Mouse (Mus musculus) left cerebral cortex, postnatal 10 days (tissue): Measurements from ENCODE around the gene Neurod2. TPM values are rescaled to one million over a fixed set of nuclear protein-coding genes. Genes with fewer than 3 reads are reported as not detected.

Source experiments
- DNase-seq, 2 experiments: peaks; one replicate each; pipeline ENCODE4 v3.0.0; 2021 to 2022; ENCODE audit warnings: low spot score in 2 of 2, mixed read lengths in 1 of 2; ENCODE audit errors: extremely low spot score in 1 of 2
- intact Hi-C: fragments of 180-260 bp; cut with DNase I; formaldehyde crosslinking; loops from one replicate; pipeline ENCODE4 v1.15.1; 2025
- total RNA-seq, 2 experiments: library from RNA; stranded (reverse); gene quantifications; 2 replicates each; pipeline ENCODE4 v1.2.3; 2021

Neurod2 gene
- total RNA-seq, 2 experiments from 2014 or later, result 63.4 to 67.0 TPM

DNA sequence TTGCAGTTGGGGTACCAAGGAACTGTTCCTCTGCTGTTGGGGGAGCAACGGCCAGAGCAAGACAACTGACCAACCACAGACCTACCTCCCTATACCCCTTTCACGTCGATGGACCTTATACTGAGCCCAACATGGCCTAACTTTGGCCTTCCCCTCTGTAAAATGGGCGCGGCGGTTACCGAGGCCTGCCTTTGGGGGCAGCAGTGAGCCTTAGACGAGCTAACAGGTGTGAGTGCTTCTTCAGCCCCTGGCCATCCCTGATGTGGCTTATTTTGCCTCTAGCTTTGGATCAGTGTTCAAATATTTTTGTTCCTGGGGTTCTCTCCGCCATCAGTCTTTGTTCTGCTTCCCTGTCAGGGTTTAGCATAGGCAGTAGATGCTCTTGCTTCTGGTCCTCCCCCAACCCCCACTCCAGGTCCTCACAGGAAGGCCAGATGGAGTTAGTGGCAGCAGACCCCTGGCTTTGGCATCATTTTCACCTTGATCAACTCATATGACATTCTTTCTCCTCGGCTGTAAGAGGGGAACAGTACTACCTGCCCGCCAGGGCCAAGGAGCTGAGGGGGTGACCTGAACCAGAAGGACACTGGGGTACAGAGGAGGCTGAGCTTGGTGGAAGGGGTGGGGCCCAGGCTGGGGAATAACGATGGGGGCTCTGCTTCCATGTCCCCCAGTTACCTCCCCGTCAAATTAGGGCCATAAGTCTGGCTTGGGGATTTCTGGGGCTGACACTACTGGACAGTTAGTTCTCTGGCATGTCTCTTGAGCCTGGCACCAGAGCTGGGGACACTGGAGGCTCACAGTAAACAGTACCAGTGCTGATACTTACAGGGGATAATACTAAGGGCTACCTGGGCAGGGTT, 7.0 kb upstream of the Neurod2 start:
- intact Hi-C loops, result no loop called here
- DNase-seq, result peak in 1 of 2 experiments; percentile 40

DNA sequence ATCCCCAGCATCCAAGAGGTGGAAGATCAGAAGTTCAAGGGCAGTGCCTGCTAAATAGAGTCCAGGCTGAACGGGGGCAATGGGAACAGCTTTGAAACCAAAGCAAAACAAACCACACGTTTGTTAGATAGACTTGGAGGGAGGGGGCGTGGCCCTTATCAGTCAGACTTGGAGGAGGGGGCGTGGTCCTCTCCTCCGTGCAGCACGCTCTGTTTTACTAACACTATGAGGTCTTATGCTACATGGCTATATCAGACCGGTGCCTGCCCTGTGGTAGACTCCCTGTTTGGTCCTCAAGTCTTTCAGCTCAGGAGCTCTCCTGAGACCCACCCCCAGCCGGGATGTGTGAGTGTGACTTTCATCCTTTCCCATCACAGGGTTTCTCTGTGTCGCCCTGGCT, 5.8 kb upstream of the Neurod2 start:
- intact Hi-C loops, result no loop called here
- DNase-seq, result peak in 1 of 2 experiments; percentile 51

DNA sequence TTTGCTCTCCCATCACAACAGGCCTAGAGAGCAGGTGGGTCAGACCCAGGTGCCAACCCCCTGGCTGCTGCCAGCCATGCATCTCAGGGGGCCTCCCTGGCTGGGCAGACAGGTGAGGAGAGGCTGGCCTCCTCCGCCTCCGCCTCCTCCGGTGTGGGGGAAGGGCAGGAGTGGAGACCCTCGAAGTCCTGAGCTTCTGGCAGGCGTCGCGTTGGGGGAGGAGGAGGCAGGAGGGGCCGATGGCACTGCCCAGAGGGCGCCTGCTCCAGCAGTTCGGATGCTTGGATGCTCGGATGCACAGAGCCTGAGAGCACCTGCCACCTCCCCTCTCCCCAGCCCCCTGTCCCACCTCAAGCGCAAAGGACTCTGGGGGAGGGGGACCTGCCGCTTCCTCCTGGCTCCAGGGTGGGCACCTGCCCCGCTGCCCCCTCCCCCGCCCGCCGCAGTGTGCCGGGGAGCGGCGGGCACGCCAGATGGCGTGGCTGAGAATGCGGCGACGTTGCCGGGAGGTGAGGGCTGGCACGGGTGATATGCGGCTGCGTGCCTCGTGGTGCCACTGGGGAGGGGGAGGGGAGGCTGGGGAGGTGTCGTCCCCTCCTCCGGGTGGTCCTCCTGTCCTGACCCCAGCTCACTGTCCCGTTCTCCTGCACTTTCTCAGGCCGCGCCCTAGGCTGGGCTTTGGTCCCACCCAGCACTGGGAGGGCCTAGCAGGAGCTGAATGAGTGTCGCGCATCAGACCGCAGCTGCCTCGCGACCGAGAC, 4.7 kb upstream of the Neurod2 start:
- peak in 1 of 2 experiments; percentile 66 for DNase-seq
- intact Hi-C loops, result no loop called here

DNA sequence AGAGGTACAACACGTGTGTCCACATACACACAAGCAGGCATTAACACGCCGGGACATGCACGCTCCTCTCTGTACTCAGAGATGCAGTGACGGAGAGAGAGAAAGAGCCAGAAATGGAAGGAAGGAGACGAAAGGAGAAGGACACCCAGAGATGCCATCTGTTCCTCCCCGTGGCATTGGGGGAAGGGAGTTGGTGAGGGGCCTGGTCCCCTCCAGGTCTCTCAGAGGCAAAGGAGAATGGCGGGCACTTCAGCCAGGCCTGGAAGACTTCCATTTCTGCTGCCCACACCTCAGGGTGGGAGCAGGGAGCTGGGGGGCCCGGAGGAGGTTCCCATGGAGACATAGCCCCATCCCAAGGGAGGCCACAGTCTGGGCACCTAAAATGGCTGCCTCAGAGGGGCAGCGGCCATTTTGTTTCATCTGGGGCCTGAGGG, 3.8 kb upstream of the Neurod2 start:
- intact Hi-C loops, result no loop called here
- DNase-seq, result peak in 1 of 2 experiments; percentile 48

DNA sequence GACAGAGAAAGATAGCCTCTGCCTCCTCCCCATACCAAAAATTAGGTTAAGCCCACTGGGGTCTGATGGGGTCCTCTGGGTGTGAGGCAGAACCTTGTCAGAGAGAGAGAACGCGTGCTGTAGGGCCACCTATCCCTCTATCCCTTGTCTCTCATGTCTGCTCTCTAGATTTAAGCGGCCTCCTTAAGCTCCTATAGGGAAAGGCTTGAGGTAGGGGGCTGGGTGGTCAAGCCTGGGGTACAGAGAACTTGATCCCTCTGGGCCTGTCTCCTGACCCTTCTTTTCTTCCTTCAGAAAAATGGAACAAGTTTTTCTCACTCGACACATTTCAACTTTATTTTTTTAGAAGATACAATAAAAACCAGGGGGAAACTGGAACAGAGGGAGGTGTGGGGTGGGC, 3.4 kb upstream of the Neurod2 start:
- intact Hi-C loops, result no loop called here
- DNase-seq, result peak in 1 of 2 experiments; percentile 15

DNA sequence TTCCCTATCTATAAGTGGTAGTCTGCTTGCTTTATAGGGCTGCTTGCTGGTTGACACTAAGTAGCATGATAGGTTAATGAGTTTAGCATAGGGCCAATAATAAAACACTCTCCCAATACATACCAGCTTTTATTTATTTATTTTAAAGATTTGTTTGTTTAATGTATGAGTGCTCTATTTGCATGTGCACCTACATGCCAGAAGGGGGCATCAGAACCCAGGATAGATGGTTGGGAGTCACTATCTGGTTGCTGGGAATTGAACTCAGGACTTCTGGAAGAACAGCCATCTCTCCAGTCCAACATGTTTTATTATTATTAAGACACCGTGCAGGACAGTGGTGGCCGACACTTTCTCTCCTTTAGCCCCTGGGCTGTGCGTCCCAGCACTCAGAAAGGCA, 2.7 kb upstream of the Neurod2 start:
- intact Hi-C loops, result no loop called here
- DNase-seq, result no peak

DNA sequence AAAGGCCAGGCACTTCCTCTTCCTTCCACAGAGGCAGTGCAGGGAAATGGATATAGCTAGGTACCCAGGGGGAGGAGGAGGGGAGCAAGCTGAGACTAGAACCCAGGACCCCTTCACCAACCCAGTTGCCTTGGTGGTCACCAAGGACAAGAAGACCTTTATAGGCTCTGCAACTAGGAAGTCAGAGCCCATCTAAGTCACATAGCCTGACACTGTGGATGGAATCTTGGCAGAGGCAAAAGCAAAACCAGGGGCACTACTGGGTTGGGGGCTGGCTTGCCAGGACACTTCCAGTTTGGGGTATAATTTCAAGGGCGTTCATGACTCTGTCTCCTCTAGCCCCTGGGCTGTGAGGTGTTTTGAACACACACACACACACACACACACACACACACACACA, 2.0 kb upstream of the Neurod2 start:
- DNase-seq, result no peak
- intact Hi-C loops, result no loop called here

DNA sequence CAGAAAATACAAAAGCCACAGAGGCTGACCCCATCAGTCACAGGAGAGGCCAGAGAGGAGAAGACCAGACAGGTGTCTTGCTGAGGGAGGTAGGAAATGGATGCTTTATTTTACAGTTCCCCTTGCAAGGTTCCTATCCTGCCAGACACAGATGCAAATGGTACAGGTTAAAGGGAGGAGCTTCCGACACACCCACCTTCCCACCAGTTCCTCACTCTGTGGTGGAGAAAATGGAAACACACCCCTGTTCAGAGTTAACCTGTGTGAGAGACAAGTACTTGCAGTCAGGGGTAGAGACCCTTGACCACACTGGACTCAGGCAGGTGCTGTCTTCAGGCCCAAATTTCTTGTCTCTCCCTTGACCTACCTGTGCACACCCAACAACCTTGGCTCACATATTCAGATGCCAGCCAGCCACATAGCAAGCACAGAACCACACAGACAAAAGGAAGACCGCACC, 1.3 kb upstream of the Neurod2 start:
- no peak for DNase-seq
- intact Hi-C loops, result no loop called here

DNA sequence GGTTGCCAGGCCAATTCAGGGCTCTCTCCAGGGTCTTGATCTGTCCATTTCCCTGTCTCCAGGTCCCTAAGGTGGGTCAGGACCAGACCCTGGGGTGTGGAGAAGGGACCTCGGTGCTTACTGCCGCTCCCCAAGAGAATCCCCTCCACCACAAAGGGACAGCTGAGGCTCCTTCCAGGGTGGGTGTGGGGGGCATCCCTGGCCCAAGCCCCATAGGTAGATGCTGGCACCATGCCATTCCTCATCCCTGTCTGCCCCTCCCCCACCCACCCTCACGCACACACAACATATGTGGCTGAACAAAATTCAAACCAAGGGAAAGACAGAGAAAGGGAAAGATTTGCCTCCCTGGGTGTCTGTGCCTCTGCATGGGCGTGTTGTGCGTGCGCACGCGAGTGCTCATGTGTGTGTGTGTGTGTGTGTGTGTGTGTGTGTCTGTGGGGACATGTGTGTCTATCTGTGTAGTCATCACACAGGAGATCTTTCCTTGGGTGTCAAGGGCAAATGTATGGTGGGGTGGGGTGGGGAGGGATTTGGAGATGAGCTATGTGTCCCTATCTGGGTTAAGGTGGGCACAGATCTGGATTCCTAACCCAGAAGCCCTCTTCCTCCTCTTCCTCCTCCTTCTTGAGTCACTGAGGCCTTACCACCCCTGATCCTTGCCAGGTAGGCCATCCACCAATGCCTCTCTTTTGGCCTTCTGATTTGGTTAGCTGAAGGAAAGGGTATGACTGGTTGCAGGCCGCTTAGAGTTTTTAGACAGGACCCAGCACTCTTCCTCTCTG, 704 bp upstream of the Neurod2 start:
- intact Hi-C loops, result no loop called here
- DNase-seq, result no peak

DNA sequence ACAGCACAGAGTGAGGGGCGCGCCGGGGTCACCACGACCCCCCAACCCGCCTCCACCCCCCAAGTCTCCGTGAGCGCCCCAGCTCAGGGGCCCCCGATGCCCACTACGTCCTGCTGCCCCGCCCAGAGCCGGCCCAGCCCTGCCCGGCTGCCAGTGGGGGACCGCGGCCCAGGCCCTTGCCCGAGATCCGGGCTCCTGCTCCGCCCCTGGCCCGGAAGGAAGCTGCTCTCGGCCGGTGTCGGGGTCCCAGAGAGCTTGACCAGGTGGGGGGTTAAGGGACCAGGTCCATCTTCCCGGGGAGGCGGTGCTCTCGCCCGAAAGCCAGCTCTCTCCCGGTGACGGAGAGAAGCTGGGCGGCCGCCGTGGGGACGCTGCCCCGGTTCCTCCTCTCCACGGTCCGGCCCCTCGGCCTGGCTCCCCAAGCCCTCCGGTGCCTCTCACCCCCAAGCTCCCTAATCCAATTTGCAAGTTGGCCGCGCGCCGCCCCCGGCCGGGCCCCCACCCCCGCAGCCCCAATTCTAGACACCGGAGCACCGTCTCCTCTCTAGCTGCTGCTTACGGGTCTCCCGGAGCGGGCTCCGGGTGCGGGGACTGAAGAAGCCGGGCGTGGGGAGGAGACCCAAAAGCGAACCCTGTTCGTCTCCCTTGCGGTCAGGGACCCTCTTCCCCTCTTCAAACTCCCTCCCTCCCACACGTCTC, 928 bp downstream of the Neurod2 start:
- intact Hi-C loops, result no loop called here
- peak in 1 of 2 experiments; percentile 63 for DNase-seq

DNA sequence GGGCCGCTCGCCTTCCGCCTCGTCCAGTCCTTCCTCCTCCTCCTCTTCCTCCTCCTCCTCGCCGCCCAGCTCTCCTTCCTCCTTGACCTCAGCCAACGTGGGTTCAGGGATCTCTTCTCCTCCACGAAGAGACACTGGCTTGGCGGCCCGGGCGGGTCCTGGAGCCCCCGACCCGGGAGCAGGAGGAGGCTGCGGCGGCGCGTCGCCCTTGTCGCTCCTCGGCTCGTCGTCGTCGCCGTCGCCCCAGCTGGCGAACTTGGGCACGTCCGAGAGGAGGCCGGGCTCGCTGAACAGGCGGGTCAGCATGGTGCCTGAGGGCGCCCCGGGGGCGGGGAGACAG, 1.4 kb downstream of the Neurod2 start:
- intact Hi-C loops, result no loop called here
- DNase-seq, result no peak

DNA sequence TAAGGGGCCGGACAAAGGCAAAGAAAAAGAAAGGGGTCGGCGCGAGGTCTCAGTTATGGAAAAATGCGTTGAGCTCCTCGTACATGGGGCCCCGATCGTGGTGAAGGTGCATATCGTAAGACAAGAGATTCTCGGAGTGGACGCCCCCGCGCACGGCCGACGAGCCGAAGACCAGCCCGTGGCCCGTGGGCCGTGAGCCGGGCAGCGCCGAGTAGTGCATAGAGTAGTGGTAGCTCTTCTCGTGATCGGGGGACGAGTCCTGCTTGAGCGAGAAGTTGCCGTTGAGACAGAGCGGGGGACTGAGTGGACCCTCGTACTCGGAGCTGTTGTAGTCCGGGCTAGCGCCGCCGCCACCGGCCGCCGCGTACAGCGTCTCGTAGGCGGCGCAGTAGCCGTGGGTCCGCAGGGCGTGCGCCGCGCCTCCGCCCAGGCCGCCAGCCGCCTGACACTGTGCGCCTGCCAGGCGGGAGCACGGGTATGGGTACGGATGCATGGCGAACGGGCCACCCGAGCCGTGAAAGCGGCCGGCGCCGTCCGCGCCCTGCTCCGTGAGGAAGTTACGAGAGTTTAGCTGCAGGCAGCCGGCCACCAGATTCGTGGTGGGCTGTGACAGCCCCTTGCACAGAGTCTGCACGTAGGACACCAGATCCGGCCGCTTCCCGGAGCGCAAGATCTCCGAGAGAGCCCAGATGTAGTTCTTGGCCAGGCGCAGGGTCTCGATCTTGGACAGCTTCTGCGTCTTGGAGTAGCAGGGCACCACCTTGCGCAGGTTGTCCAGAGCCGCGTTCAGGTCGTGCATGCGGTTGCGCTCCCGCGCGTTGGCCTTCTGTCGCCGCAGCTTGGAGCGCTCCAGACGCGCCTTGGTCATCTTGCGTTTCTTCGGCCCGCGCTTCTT, 2.1 kb downstream of the Neurod2 start:
- DNase-seq, result no peak

DNA sequence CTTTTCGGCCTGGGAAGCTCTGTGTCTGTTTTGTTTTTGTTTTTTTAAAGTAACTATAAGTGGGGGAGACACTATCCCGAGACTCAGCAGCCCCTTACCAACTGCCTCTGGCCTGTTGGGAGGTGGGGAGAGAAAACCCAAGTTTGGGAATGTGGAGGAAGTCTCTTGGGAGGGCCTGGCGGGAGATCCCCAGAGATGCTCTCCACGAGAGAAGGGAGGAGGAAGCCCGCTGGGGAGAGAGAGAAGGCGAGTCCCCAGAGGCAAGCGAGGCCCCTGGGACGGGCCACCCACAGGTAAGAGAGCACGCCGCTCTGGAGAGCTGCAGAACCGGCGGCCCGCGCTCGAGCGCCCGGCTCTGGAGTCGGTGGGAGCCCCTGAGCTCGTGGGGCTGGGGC, 2.7 kb downstream of the Neurod2 start:
- DNase-seq, result no peak

More for the DNA sequence above, 2.1 kb downstream of the Neurod2 start:
- intact Hi-C loops, result no loop called here

DNA sequence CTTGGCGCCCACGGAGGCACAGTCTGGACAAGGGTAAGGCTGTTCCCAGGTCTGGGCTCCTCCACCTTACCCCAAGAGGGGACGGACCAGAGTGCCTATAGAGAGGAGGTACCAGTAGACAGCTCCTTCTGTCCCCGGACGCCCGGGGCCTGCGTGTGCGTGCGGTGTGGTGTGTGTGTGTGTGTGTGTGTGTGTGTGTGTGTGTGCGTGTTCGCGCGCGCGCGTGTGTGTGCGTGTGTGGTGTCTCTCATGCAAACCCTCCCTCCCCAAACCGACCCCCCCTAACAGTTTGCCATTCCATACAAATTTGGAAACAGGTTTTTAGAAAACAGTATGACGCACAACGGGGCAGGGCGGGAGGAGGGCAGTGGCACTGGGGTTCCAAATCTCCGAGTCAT, 3.6 kb downstream of the Neurod2 start:
- DNase-seq, result no peak
- intact Hi-C loops, result no loop called here

More for the DNA sequence above, 2.7 kb downstream of the Neurod2 start:
- intact Hi-C loops, result no loop called here

DNA sequence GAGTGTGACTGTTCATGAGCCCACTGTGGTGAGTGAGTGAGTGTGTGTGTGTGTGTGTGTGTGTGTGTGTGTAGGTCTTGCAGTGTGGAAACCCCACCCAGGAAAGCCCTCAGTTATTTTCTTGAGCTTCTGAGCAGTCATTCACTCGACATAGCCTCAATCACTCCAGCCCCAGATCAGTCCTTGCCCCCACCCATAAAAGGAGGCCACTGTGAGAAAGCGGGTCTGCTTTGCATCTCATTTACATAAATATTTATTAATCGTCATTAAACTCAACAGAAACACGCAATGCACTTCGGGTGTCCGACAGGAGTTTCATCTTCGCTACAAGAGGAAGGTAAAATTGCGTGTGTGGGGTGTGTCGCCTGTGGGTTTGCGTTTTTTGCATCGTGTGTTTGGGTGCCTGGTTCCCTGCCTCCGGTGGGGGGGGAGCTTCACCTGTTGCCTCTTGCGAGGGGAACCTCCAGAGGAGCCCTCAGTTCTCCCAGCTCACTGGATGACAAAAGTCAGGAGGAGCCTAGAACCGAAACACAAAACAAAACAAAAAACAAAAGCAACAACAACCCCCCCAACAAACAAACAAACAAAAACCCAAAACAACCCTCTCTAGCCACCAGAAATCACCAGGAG, 4.1 kb downstream of the Neurod2 start:
- DNase-seq, result no peak
- intact Hi-C loops, result no loop called here

DNA sequence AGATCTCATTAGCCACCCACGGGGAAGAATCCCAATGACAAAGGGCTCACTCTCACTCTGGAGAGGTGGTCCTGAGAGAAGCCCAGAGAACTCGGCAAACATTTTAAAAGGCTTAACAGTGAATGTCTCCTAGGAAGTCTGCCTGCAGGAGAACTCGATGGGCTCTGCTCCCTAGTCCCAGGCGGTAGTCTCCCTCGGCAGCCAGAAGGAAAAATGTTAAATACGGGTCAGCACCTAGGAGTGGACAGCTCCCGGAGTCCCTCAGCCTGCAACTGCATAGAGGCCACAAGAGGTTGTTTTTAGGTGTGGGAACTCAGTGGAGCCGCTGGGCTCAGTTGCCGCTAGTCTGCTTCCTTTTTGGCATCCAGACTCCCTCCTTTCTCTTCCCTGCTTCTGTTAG, 5.5 kb downstream of the Neurod2 start:
- no peak for DNase-seq

DNA sequence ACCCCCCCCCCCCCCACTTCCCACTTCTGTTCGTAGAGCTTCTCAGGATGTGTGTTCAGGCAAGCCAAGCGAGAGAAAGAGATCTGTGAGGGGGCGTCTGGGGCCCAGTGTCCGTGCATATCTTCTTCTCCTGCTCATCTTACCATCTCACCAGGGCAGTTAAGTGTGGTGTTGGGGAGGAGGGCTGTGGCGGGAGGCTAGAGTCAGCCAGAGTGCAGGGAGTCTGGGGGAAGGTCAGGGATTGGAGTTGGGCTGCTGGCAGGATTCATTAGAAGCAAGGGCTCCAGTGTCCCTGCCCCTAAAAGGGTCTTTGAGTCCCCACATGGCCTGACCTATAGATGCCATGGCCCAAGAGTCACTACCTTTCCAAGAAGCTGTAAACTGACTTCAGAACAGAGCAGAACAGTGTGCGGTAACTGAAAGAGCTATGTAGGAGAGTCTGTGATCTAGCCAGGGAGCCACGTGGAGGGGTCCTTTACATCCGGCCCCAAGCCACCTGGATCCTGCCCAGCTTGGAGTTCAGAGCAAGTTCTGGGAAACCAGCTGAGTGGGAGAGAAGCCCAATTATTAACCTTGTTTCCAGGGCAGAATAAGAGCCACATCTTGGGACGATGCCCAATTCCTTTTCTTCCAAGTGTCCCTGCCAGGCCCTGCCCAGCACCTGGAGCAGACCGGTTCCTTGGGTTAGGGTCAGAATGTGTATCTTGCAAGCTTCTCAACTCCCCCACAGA, 6.1 kb downstream of the Neurod2 start:
- intact Hi-C loops, result no loop called here
- no peak for DNase-seq

More for the DNA sequence above, 5.5 kb downstream of the Neurod2 start:
- intact Hi-C loops, result no loop called here
